In genomic region chr7:46838891-46839302, GRCm38 (mm10) we compare ENCODE assay signal across 8 mouse cellular contexts. TPM values are rescaled to one million over a fixed set of nuclear protein-coding genes. Genes with fewer than 3 reads are reported as not detected.
A peak's percentile ranks its signal among the peaks of the same experiment; 100 is the strongest.
DNase-seq lines count a peak whose midpoint lies in the region; ATAC-seq and TF ChIP-seq lines count a peak whose summit lies in the region.

No protein-coding gene starts in this region.

- peaks cover 9 to 46% of the 10 kb centered on the region in 2 experiments for H3K4me1 ChIP-seq in ES-E14 (ENCODE audit: control insufficient read depth in 2 of 2, insufficient read depth in 2 of 2, low read length in 2 of 2, poor library complexity in 1 of 2)
- peaks cover 24% of the 10 kb centered on the region for H3K4me1 ChIP-seq in lung, adult 2 months (ENCODE audit: control insufficient read depth, insufficient read depth, low read length)

- peak; percentile 76; the same call in 1 of the 2 replicates for ATAC-seq in cerebellum, adult (ENCODE audit: insufficient number of reproducible peaks, low FRiP score, low TSS enrichment)

- H3K4me3 ChIP-seq in ES-E14 (ENCODE audit: insufficient read depth in 1 of 2, low read depth in 1 of 2, low read length in 2 of 2, poor library complexity in 1 of 2, severe bottlenecking in 1 of 2): peak overlapping the region in 1 of 2 experiments; percentile 28; a peak in 2 of 4 replicates
- no peak overlapping the region for H3K4me3 ChIP-seq in lung, adult 2 months (replicated peaks; ENCODE audit: extremely low read depth, low read depth, low read length)

- no peak for DNase-seq in ES-E14 (ENCODE audit: low read depth, low spot score)
- DNase-seq in forelimb bud, embryonic 11.5 days (ENCODE audit: low read depth, low spot score): peak; percentile 21
- peak; percentile 70 for DNase-seq in heart, postnatal 4 days
- peak; percentile 85 to 89 for DNase-seq in layer of hippocampus, adult 8-10 months (ENCODE audit: low spot score in 2 of 2)
- DNase-seq in lung, adult 2 months: peak; percentile 79
- DNase-seq in ovary, adult 18-20 months (ENCODE audit: low spot score): peak; percentile 71
- DNase-seq in urinary bladder, postnatal 25 days (ENCODE audit: low spot score): peak; percentile 52

- no peak overlapping the region for H3K9ac ChIP-seq in ES-E14 (ENCODE audit: insufficient read depth, low read depth, low read length, poor library complexity, severe bottlenecking)

- peak; percentile 29; the same call in 1 of the 2 replicates for TF ChIP-seq POLR2A in lung, adult 2 months (IDR thresholded peaks at IDR 0.05; ENCODE audit: borderline replicate concordance, extremely low read depth, low read depth, low read length)

- in situ Hi-C loops in ES-E14 (cut with MboI; ENCODE audit: low sequenced_read_pairs in 2 of 2, unreplicated experiment in 2 of 2): no loop called here

- TF ChIP-seq CTCF in lung, adult 2 months (IDR thresholded peaks at IDR 0.05; ENCODE audit: insufficient read depth, low read length): no peak

- WGBS in lung, adult 2 months: 4% methylated on average over 8 of the region's 8 CpGs

- peak overlapping the region; percentile 41 for H3K27ac ChIP-seq in ES-E14 (ENCODE audit: insufficient read depth, low read depth, low read length, poor library complexity, severe bottlenecking)

- no peaks in the 10 kb centered on the region for H3K9me3 ChIP-seq in ES-E14 (ENCODE audit: control insufficient read depth, insufficient read depth, low read depth, low read length)

- H3K36me3 ChIP-seq in ES-E14 (ENCODE audit: control insufficient read depth, insufficient read depth, low read length, poor library complexity, severe bottlenecking): no peaks in the 10 kb centered on the region

TF ChIP-seq in ES-E14, 5 proteins besides CTCF, POLR2A, EP300 and RAD21:
- TF ChIP-seq ZC3H11A (IDR thresholded peaks at IDR 0.05; ENCODE audit: borderline replicate concordance, low read depth, low read length): no peak
- no peak for TF ChIP-seq ZNF384 (IDR thresholded peaks at IDR 0.05; ENCODE audit: low read depth, low read length)
- no peak for TF ChIP-seq CHD2 (IDR thresholded peaks at IDR 0.05; ENCODE audit: low read depth, low read length)
- TF ChIP-seq HCFC1 (IDR thresholded peaks at IDR 0.05; ENCODE audit: borderline replicate concordance, insufficient read depth, low read length): no peak
- TF ChIP-seq MAFK (IDR thresholded peaks at IDR 0.05; ENCODE audit: insufficient read depth, low read depth, low read length): no peak

RNA-seq across cellular contexts. Expression of gene Ldha, which starts 2.4 kb away (rescaled TPM):
- 621 and 827 TPM in 2 replicates for total RNA-seq in ES-E14 (2012; rRNA removed)
- 1,000 to 10,000 TPM; 1,136 TPM for total RNA-seq in heart, postnatal 4 days (2021)
- total RNA-seq in layer of hippocampus, adult 8-10 months (2022): 100 to 1,000 TPM; 286 to 315 (median 301) TPM
- 223 and 371 TPM in 2 replicates for polyA plus RNA-seq in lung, adult 2 months (2012; rRNA removed)

RNA-seq across cellular contexts. Expression of gene Ldhc, which starts 22.1 kb away (rescaled TPM):
- total RNA-seq in ES-E14 (2012; rRNA removed): 3.4 and 3.9 TPM in 2 replicates
- not detected for total RNA-seq in heart, postnatal 4 days (2021)
- not detected for total RNA-seq in layer of hippocampus, adult 8-10 months (2022)
- polyA plus RNA-seq in lung, adult 2 months (2012; rRNA removed): not detected in 2 replicates

RNA-seq across cellular contexts. Expression of gene Gtf2h1, which starts 43.0 kb away (rescaled TPM):
- total RNA-seq in ES-E14 (2012; rRNA removed): 57.5 and 71.7 TPM in 2 replicates
- total RNA-seq in heart, postnatal 4 days (2021): 10 to 100 TPM; 22.9 to 23.8 TPM
- 10 to 100 TPM; 34.4 to 40.6 (median 36.0) TPM for total RNA-seq in layer of hippocampus, adult 8-10 months (2022)
- 6.7 and 7.4 TPM in 2 replicates for polyA plus RNA-seq in lung, adult 2 months (2012; rRNA removed)

RNA-seq across cellular contexts. Expression of gene Hps5, which starts 43.0 kb away (rescaled TPM):
- 17.4 and 18.0 TPM in 2 replicates for total RNA-seq in ES-E14 (2012; rRNA removed)
- total RNA-seq in heart, postnatal 4 days (2021): 10 to 100 TPM; 12.2 to 12.8 TPM
- total RNA-seq in layer of hippocampus, adult 8-10 months (2022): 10 to 100 TPM; 15.9 to 22.1 (median 17.5) TPM
- 12.3 and 15.4 TPM in 2 replicates for polyA plus RNA-seq in lung, adult 2 months (2012; rRNA removed)
